ENCODE assay signal across 32 mouse cellular contexts in genomic region chr12:9077554-9078125, GRCm38 (mm10). TPM values are rescaled to one million over a fixed set of nuclear protein-coding genes. Genes with fewer than 3 reads are reported as not detected.
DNase-seq lines count a peak whose midpoint lies in the region; ATAC-seq and TF ChIP-seq lines count a peak whose summit lies in the region.
"Had no signal": no experiment of that assay in that cellular context is flagged by ENCODE, and none has a peak within 500 bp of the region (broad histone marks: within the 10 kb centered on the region; RNA-seq: fewer than 3 reads in every experiment).

No protein-coding gene starts in this region.

- no peak overlapping the region for H3K9ac ChIP-seq in lung, postnatal 0 days (replicated peaks; ENCODE audit: low read depth)
- no peak overlapping the region for H3K9ac ChIP-seq in heart, postnatal 0 days (replicated peaks; ENCODE audit: low read depth, low read length)
- H3K9ac ChIP-seq: embryonic facial prominence, embryonic 12.5 days; forebrain, embryonic 15.5 days; kidney, embryonic 15.5 days; limb, embryonic 13.5 days; liver, embryonic 12.5 days; neural tube, embryonic 13.5 days; stomach, embryonic 15.5 days had no signal

- no peak for TF ChIP-seq CTCF in lung, postnatal 0 days (IDR thresholded peaks at IDR 0.05)
- no peak for TF ChIP-seq CTCF in lung, adult 2 months (IDR thresholded peaks at IDR 0.05; ENCODE audit: insufficient read depth, low read length)
- TF ChIP-seq CTCF in heart, postnatal 0 days (IDR thresholded peaks at IDR 0.05; ENCODE audit: low read depth) = no peak
- TF ChIP-seq CTCF in layer of hippocampus, adult 2 months (conservative IDR thresholded peaks at IDR 0.05) = no peak

- ATAC-seq in lung, postnatal 0 days = peak; percentile 44; the same call in 1 of the 2 replicates
- peak; percentile 86 for ATAC-seq in heart, postnatal 0 days (ENCODE audit: insufficient read depth, low read depth)
- ATAC-seq: activated CD4-positive, CD25-positive, alpha-beta regulatory T cell, adult 4 months; forebrain, embryonic 15.5 days; hindbrain, postnatal 0 days; intestine, postnatal 0 days; liver, embryonic 12.5 days; midbrain, embryonic 16.5 days had no signal

- no peak for TF ChIP-seq EP300 in lung, postnatal 0 days (IDR thresholded peaks at IDR 0.05)
- no peak for TF ChIP-seq EP300 in heart, postnatal 0 days (IDR thresholded peaks at IDR 0.05; ENCODE audit: low read depth)

- no peak overlapping the region for H3K4me2 ChIP-seq in lung, postnatal 0 days (replicated peaks; ENCODE audit: low read depth, low read length)
- H3K4me2 ChIP-seq in heart, postnatal 0 days (ENCODE audit: low read depth, low read length) = no peak overlapping the region
- H3K4me2 ChIP-seq: embryonic facial prominence, embryonic 12.5 days; forebrain, embryonic 15.5 days; kidney, embryonic 15.5 days; limb, embryonic 13.5 days; liver, embryonic 12.5 days; neural tube, embryonic 13.5 days; stomach, embryonic 15.5 days had no signal

- H3K9me3 ChIP-seq in lung, postnatal 0 days (ENCODE audit: low read length) = no peaks in the 10 kb centered on the region
- H3K9me3 ChIP-seq in heart, postnatal 0 days (replicated peaks; ENCODE audit: control insufficient read depth, low read length) = no peaks in the 10 kb centered on the region
- no peaks in the 10 kb centered on the region for H3K9me3 ChIP-seq in forebrain, embryonic 10.5 days
- H3K9me3 ChIP-seq: embryonic facial prominence, embryonic 12.5 days; forebrain, embryonic 15.5 days; G1E; kidney, embryonic 15.5 days; limb, embryonic 13.5 days; liver, embryonic 12.5 days; midbrain, embryonic 10.5 days; neural tube, embryonic 13.5 days; stomach, embryonic 15.5 days had no signal

- 85% methylated on average over 3 of the region's 3 CpGs for WGBS in lung, postnatal 0 days
- WGBS in lung, adult 2 months = 65% methylated on average over 3 of the region's 3 CpGs
- 43% methylated on average over 3 of the region's 3 CpGs for WGBS in heart, postnatal 0 days
- WGBS in forebrain, embryonic 10.5 days = 97% methylated on average over 3 of the region's 3 CpGs

- H3K4me3 ChIP-seq in lung, postnatal 0 days (ENCODE audit: low read depth, low read length) = no peak overlapping the region
- no peak overlapping the region for H3K4me3 ChIP-seq in lung, adult 2 months (replicated peaks; ENCODE audit: extremely low read depth, low read depth, low read length)
- H3K4me3 ChIP-seq in heart, postnatal 0 days (ENCODE audit: low read depth, low read length) = no peak overlapping the region
- no peak overlapping the region for H3K4me3 ChIP-seq in layer of hippocampus, adult 2 months
- no peak overlapping the region for H3K4me3 ChIP-seq in forebrain, embryonic 10.5 days
- H3K4me3 ChIP-seq: embryonic facial prominence, embryonic 12.5 days; erythroblast, embryonic 14.5 days; forebrain, embryonic 15.5 days; kidney, embryonic 15.5 days; limb, embryonic 13.5 days; liver, embryonic 12.5 days; midbrain, embryonic 10.5 days; myocyte; neural tube, embryonic 13.5 days; stomach, embryonic 15.5 days had no signal

- H3K36me3 ChIP-seq in lung, postnatal 0 days (ENCODE audit: insufficient read depth, low read length) = no peaks in the 10 kb centered on the region
- H3K36me3 ChIP-seq in heart, postnatal 0 days (replicated peaks; ENCODE audit: control insufficient read depth, insufficient read depth, low read length) = no peaks in the 10 kb centered on the region
- no peaks in the 10 kb centered on the region for H3K36me3 ChIP-seq in forebrain, embryonic 10.5 days (replicated peaks)
- H3K36me3 ChIP-seq: embryonic facial prominence, embryonic 12.5 days; forebrain, embryonic 15.5 days; G1E; kidney, embryonic 15.5 days; limb, embryonic 13.5 days; liver, embryonic 12.5 days; midbrain, embryonic 10.5 days; neural tube, embryonic 13.5 days; stomach, embryonic 15.5 days had no signal

- no peak for DNase-seq in lung, postnatal 0 days (ENCODE audit: low spot score)
- no peak for DNase-seq in lung, adult 2 months
- peak; percentile 76 for DNase-seq in heart, postnatal 0 days (ENCODE audit: low spot score)
- peak; percentile 59 for DNase-seq in lung, postnatal 10 days
- no peak for DNase-seq in spleen, postnatal 4 days (ENCODE audit: low spot score in 2 of 2)
- DNase-seq in layer of hippocampus, adult 2 months (ENCODE audit: low spot score in 2 of 2) = no peak
- no peak for DNase-seq in forebrain, embryonic 10.5 days (ENCODE audit: extremely low spot score, low spot score)
- DNase-seq: adrenal gland, postnatal 10 days; B cell, adult 2 months; cerebellum, adult 18-20 months; cerebellum, postnatal 14 days; gastrocnemius, postnatal 36 days; kidney, postnatal 36 days; retina, postnatal 1 day; right cerebral cortex, postnatal 25 days; thymus, postnatal 25 days had no signal

- TF ChIP-seq POLR2A in lung, adult 2 months (IDR thresholded peaks at IDR 0.05; ENCODE audit: borderline replicate concordance, extremely low read depth, low read depth, low read length) = no peak

- H3K4me1 ChIP-seq in lung, postnatal 0 days (ENCODE audit: insufficient read depth, low read depth, low read length) = no peaks in the 10 kb centered on the region
- H3K4me1 ChIP-seq in lung, adult 2 months (ENCODE audit: control insufficient read depth, insufficient read depth, low read length) = no peaks in the 10 kb centered on the region
- H3K4me1 ChIP-seq in heart, postnatal 0 days (ENCODE audit: control insufficient read depth, insufficient read depth) = no peaks in the 10 kb centered on the region
- no peaks in the 10 kb centered on the region for H3K4me1 ChIP-seq in forebrain, embryonic 10.5 days
- H3K4me1 ChIP-seq: embryonic facial prominence, embryonic 12.5 days; forebrain, embryonic 15.5 days; kidney, embryonic 15.5 days; limb, embryonic 13.5 days; liver, embryonic 12.5 days; midbrain, embryonic 10.5 days; neural tube, embryonic 13.5 days; stomach, embryonic 15.5 days had no signal

- no peaks in the 10 kb centered on the region for H3K27me3 ChIP-seq in lung, postnatal 0 days (replicated peaks; ENCODE audit: insufficient read depth, low read length)
- no peaks in the 10 kb centered on the region for H3K27me3 ChIP-seq in heart, postnatal 0 days (ENCODE audit: control insufficient read depth, insufficient read depth, low read length)
- no peaks in the 10 kb centered on the region for H3K27me3 ChIP-seq in forebrain, embryonic 10.5 days (ENCODE audit: poor library complexity, severe bottlenecking)
- H3K27me3 ChIP-seq: CH12.LX; embryonic facial prominence, embryonic 12.5 days; forebrain, embryonic 15.5 days; kidney, embryonic 15.5 days; limb, embryonic 13.5 days; liver, embryonic 12.5 days; neural tube, embryonic 13.5 days; stomach, embryonic 15.5 days had no signal

- H3K27ac ChIP-seq in lung, postnatal 0 days (ENCODE audit: low read length) = no peak overlapping the region
- H3K27ac ChIP-seq in heart, postnatal 0 days (ENCODE audit: low read depth) = peak overlapping the region; percentile 52; the same call in 1 of the 2 replicates
- no peak overlapping the region for H3K27ac ChIP-seq in layer of hippocampus, adult 2 months
- H3K27ac ChIP-seq in forebrain, embryonic 10.5 days = no peak overlapping the region
- H3K27ac ChIP-seq: embryonic facial prominence, embryonic 12.5 days; forebrain, embryonic 15.5 days; hindbrain, postnatal 0 days; kidney, embryonic 15.5 days; limb, embryonic 13.5 days; liver, embryonic 12.5 days; midbrain, embryonic 10.5 days; neural tube, embryonic 13.5 days; stomach, embryonic 15.5 days had no signal

RNA-seq across cellular contexts. Expression of gene Ttc32, which starts 47.8 kb away (rescaled TPM):
- polyA plus RNA-seq in lung, postnatal 0 days (2015; fragmentation: Nextera tagmentation; extraction: Ambion mirVana) = 16.7 and 19.9 TPM in 2 replicates
- 6.5 and 10.5 TPM in 2 replicates for polyA plus RNA-seq in lung, adult 2 months (2012; rRNA removed)
- total RNA-seq in heart, postnatal 0 days (2014; rRNA removed; ENCODE audit: low replicate concordance) = 14.5 and 17.4 TPM in 2 replicates
- polyA plus RNA-seq in heart, postnatal 0 days (2015; fragmentation: Nextera tagmentation; extraction: Ambion mirVana) = 20.9 and 26.2 TPM in 2 replicates
- 1 to 10 TPM; 4.7 to 5.3 TPM for total RNA-seq in layer of hippocampus, adult 2 months (2021)
- polyA plus RNA-seq in forebrain, embryonic 10.5 days (2016; fragmentation: Nextera tagmentation; extraction: Ambion mirVana) = 18.3 and 21.2 TPM in 2 replicates
- polyA plus RNA-seq: G1E had no signal

Comparison
In these comparisons a context has a peak if more than half of its experiments do, and no peak if none do; other contexts are left out.
1. DNase-seq: peak in heart, postnatal 0 days (single experiment) and lung, postnatal 10 days (single experiment); none in lung, postnatal 0 days (single experiment), lung, adult 2 months (single experiment), spleen, postnatal 4 days (0 of 2), layer of hippocampus, adult 2 months (0 of 2) and forebrain, embryonic 10.5 days (single experiment).